Mouse (Mus musculus) E14TG2a.4 (cell line): ENCODE measurements around the gene Slc35b1.

Experiments
- CTCF ChIP-seq: conservative IDR thresholded peaks from 2 replicates; pipeline ENCODE4 v1.5.1; 2014; ENCODE audit warnings: low read length
- NANOG ChIP-seq: IDR thresholded peaks from 2 replicates; pipeline ENCODE4 v1.6.1; 2014; ENCODE audit warnings: borderline replicate concordance, low read length, mixed read lengths
- POU5F1 ChIP-seq: IDR thresholded peaks from 2 replicates; pipeline ENCODE4 v1.6.1; 2014; ENCODE audit warnings: low read length, borderline replicate concordance

- peak; percentile 91 for TF ChIP-seq CTCF
- TF ChIP-seq POU5F1, result no peak
- TF ChIP-seq NANOG, result no peak
Measured at GRCm38 (mm10) chr11:95432194-95432593, 47.7 kb downstream of the Slc35b1 start.
